In genomic region chr5:64093349-64093871, GRCm38 (mm10) we compare ENCODE assay signal across 8 mouse cellular contexts. TPM values are rescaled to one million over a fixed set of nuclear protein-coding genes. Genes with fewer than 3 reads are reported as not detected.
DNase-seq lines count a peak whose midpoint lies in the region; ATAC-seq and TF ChIP-seq lines count a peak whose summit lies in the region.

No protein-coding gene starts in this region.

- no peak for TF ChIP-seq CTCF in liver, adult 2 months (IDR thresholded peaks at IDR 0.05; ENCODE audit: low read depth, low read length)
- no peak for TF ChIP-seq CTCF in midbrain, postnatal 0 days (IDR thresholded peaks at IDR 0.05)

- peak overlapping the region; percentile 83 for H3K9ac ChIP-seq in forebrain, embryonic 14.5 days (ENCODE audit: low read length)
- H3K9ac ChIP-seq in hindbrain, embryonic 12.5 days: peak overlapping the region; percentile 74
- peak overlapping the region; percentile 80 for H3K9ac ChIP-seq in liver, adult 2 months (ENCODE audit: low read depth, low read length)
- peak overlapping the region; percentile 77 for H3K9ac ChIP-seq in midbrain, postnatal 0 days (replicated peaks; ENCODE audit: low read length, poor library complexity, severe bottlenecking)

- 0 out of 2 replicates have a peak, but pooled peaks cover 8% of the 10 kb centered on the region for H3K4me1 ChIP-seq in forebrain, embryonic 14.5 days (ENCODE audit: control insufficient read depth, insufficient read depth, low read length)
- peaks cover 15% of the 10 kb centered on the region for H3K4me1 ChIP-seq in hindbrain, embryonic 12.5 days
- H3K4me1 ChIP-seq in liver, adult 2 months (ENCODE audit: control insufficient read depth, insufficient read depth, low read length): no peaks in the 10 kb centered on the region
- H3K4me1 ChIP-seq in midbrain, postnatal 0 days (ENCODE audit: insufficient read depth, low read length): 0 out of 2 replicates have a peak, but pooled peaks cover 8% of the 10 kb centered on the region

- H3K27me3 ChIP-seq in forebrain, embryonic 14.5 days (replicated peaks; ENCODE audit: control insufficient read depth, insufficient read depth, low read length): no peaks in the 10 kb centered on the region
- H3K27me3 ChIP-seq in hindbrain, embryonic 12.5 days: no peaks in the 10 kb centered on the region
- H3K27me3 ChIP-seq in liver, adult 2 months (ENCODE audit: control insufficient read depth, insufficient read depth, low read length): no peaks in the 10 kb centered on the region
- no peaks in the 10 kb centered on the region for H3K27me3 ChIP-seq in midbrain, postnatal 0 days (ENCODE audit: insufficient read depth, low read length)

- peak overlapping the region; percentile 62 for H3K4me3 ChIP-seq in forebrain, embryonic 14.5 days (ENCODE audit: low read depth, low read length)
- H3K4me3 ChIP-seq in hindbrain, embryonic 12.5 days: peak overlapping the region; percentile 64
- peak overlapping the region; percentile 82 for H3K4me3 ChIP-seq in liver, adult 2 months (ENCODE audit: insufficient read depth, low read depth, low read length)
- H3K4me3 ChIP-seq in midbrain, postnatal 0 days (ENCODE audit: low read depth, low read length): peak overlapping the region; percentile 54

- H3K27ac ChIP-seq in forebrain, embryonic 14.5 days (ENCODE audit: low read depth, low read length): peak overlapping the region; percentile 40; the same call in 1 of the 2 replicates
- H3K27ac ChIP-seq in hindbrain, embryonic 12.5 days: peak overlapping the region; percentile 76
- peak overlapping the region; percentile 37 for H3K27ac ChIP-seq in liver, adult 2 months (replicated peaks; ENCODE audit: insufficient read depth, low read depth, low read length)
- peak overlapping the region; percentile 62 for H3K27ac ChIP-seq in midbrain, postnatal 0 days (ENCODE audit: low read depth, low read length)

- no peaks in the 10 kb centered on the region for H3K9me3 ChIP-seq in forebrain, embryonic 14.5 days (replicated peaks; ENCODE audit: control insufficient read depth, low read length)
- no peaks in the 10 kb centered on the region for H3K9me3 ChIP-seq in hindbrain, embryonic 12.5 days (replicated peaks)
- no peaks in the 10 kb centered on the region for H3K9me3 ChIP-seq in midbrain, postnatal 0 days (ENCODE audit: low read length)

- no peak for TF ChIP-seq POLR2A in liver, adult 2 months (IDR thresholded peaks at IDR 0.05; ENCODE audit: extremely low read depth, insufficient read depth, low read length)

- DNase-seq in gastrocnemius, adult 18-20 months (ENCODE audit: low spot score): peak; percentile 7
- no peak for DNase-seq in gastrocnemius, adult 8-10 months (ENCODE audit: low spot score in 2 of 2)
- DNase-seq in adrenal gland, adult 8-10 months: peak; percentile 23
- peak; percentile 15 for DNase-seq in forebrain, embryonic 14.5 days (ENCODE audit: low spot score)
- no peak for DNase-seq in liver, adult 2 months (ENCODE audit: extremely low read depth, low read depth, low spot score)
- no peak for DNase-seq in midbrain, postnatal 0 days (ENCODE audit: low spot score)
- no peak for DNase-seq in cerebellum, adult 9-10 months

- H3K36me3 ChIP-seq in forebrain, embryonic 14.5 days (ENCODE audit: control insufficient read depth, insufficient read depth, low read length): peaks cover 5% of the 10 kb centered on the region
- peaks cover 6% of the 10 kb centered on the region; the same call in 1 of the 2 replicates for H3K36me3 ChIP-seq in hindbrain, embryonic 12.5 days
- H3K36me3 ChIP-seq in liver, adult 2 months (ENCODE audit: control insufficient read depth, insufficient read depth, low read length): peaks cover 3% of the 10 kb centered on the region; the same call in 1 of the 2 replicates
- peaks cover 3% of the 10 kb centered on the region for H3K36me3 ChIP-seq in midbrain, postnatal 0 days (ENCODE audit: insufficient read depth, low read length)

- no peak for ATAC-seq in forebrain, embryonic 14.5 days
- ATAC-seq in hindbrain, embryonic 12.5 days (ENCODE audit: low FRiP score): no peak
- ATAC-seq in midbrain, postnatal 0 days (ENCODE audit: low FRiP score): peak; percentile 38

- WGBS in forebrain, embryonic 14.5 days: 3% methylated on average over 15 of the region's 15 CpGs
- WGBS in hindbrain, embryonic 12.5 days: 4% methylated on average over 15 of the region's 15 CpGs
- WGBS in liver, adult 2 months: 14% methylated on average over 15 of the region's 15 CpGs
- 2% methylated on average over 15 of the region's 15 CpGs for WGBS in midbrain, postnatal 0 days

- no peaks in the 10 kb centered on the region for H3K79me2 ChIP-seq in liver, adult 2 months (ENCODE audit: control insufficient read depth, insufficient read depth, low read length)

- peak overlapping the region; percentile 60 for H3K4me2 ChIP-seq in forebrain, embryonic 14.5 days (ENCODE audit: low read length)
- H3K4me2 ChIP-seq in hindbrain, embryonic 12.5 days (replicated peaks): peak overlapping the region; percentile 69
- H3K4me2 ChIP-seq in midbrain, postnatal 0 days (ENCODE audit: low read depth, low read length, poor library complexity, severe bottlenecking): peak overlapping the region; percentile 89

RNA-seq across cellular contexts. Expression of gene Pgm2, which starts 0.7 kb away (rescaled TPM):
- total RNA-seq in gastrocnemius, adult 18-20 months (2021): 1 to 10 TPM; 1.5 to 2.3 TPM
- total RNA-seq in gastrocnemius, adult 8-10 months (2022): 1 to 10 TPM in 3 of 4 experiments, under 1 TPM in 1; 0.97 to 2.4 (median 1.4) TPM
- total RNA-seq in adrenal gland, adult 8-10 months (2022): 10 to 100 TPM; 14.6 to 27.4 (median 20.5) TPM
- polyA plus RNA-seq in forebrain, embryonic 14.5 days (2014; fragmentation: Nextera tagmentation; extraction: Ambion mirVana): 26.5 and 28.1 TPM in 2 replicates
- polyA plus RNA-seq in hindbrain, embryonic 12.5 days (2016; fragmentation: Nextera tagmentation; extraction: Ambion mirVana): 29.4 and 31.1 TPM in 2 replicates
- 4.4 and 5.9 TPM in 2 replicates for total RNA-seq in liver, adult 2 months (2014; rRNA removed)
- polyA plus RNA-seq in liver, adult 2 months (2012; rRNA removed): 2.0 and 2.4 TPM in 2 replicates
- 12.6 and 13.7 TPM in 2 replicates for total RNA-seq in midbrain, postnatal 0 days (2014; rRNA removed)
- polyA plus RNA-seq in midbrain, postnatal 0 days (2015; fragmentation: Nextera tagmentation; extraction: Ambion mirVana): 14.0 and 15.4 TPM in 2 replicates

Comparison
In these comparisons a context has a peak if more than half of its experiments do, and no peak if none do; other contexts are left out.
1. DNase-seq: peak in gastrocnemius, adult 18-20 months (single experiment), adrenal gland, adult 8-10 months (single experiment) and forebrain, embryonic 14.5 days (single experiment); none in gastrocnemius, adult 8-10 months (0 of 2), liver, adult 2 months (single experiment), midbrain, postnatal 0 days (single experiment) and cerebellum, adult 9-10 months (single experiment).
2. Peak in every context shown above with its lines, with median percentiles within 50 percentile points of each other: H3K27ac ChIP-seq, H3K4me2 ChIP-seq, H3K4me3 ChIP-seq and H3K9ac ChIP-seq.